Mouse (Mus musculus) fat pad, adult 2 months (tissue): ENCODE results near the gene Snap23.

Source experiments
- DNase-seq: peaks from one replicate; pipeline ENCODE4 v3.0.0-alpha.2; 2011; ENCODE audit warnings: low read depth, low spot score; ENCODE audit errors: extremely low read depth

The Snap23 gene

DNA sequence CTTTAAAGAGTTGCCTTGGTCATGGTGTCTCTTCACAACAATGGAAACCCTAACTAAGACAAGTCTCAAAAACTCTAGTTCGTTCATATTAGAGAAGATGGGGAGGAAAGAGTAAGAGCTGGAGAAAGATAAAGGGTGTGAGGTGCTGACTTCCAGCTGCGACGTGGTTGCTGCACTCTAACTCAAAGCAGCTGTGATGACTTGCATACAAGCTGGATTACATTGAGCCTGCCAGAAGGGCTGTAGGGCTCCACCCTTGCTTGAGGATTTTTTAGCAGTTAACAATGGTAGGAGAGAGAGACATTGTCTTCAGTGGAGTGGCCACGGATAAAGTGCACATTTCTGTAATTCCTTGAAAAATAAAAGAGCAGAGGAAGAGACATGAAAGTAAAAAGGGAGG lies 79.3 kb downstream of the Snap23 start:
- no peak for DNase-seq
